Mouse (Mus musculus) T-helper 17 cell (primary cell): ENCODE results near the gene Sbf2.

ENCODE experiments used
- in situ Hi-C, 2 experiments: fragments of 300-600 bp; cut with MboI, MseI; formaldehyde crosslinking; loops; 1 replicate in 1 of 2; 2 replicates in 1 of 2; pipeline ENCODE4 v1.15.1; 2025; ENCODE audit warnings: high pct_unique_total_duplicates in 2 of 2

Sbf2 gene

DNA sequence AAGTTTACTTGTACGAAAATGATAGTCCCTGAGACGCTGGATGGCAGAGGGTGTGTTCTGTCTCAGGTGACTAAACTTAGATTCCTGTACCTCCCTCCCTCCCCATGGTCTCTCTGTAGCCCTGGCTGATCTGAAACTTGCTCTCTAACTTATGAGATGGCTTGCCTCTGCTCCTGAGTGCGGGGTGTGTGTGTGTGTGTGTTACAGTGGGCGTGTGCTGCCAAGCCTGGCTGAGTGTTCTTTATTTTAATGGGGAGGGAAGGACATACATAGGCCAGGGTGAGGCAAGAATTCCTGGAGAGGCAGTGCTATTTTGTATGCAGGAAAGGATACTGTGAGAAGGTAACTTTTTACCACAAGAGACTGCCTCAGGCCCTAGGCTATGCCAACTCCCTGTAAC, 297.3 kb downstream of the Sbf2 start:
- in situ Hi-C loops = no loop called here

DNA sequence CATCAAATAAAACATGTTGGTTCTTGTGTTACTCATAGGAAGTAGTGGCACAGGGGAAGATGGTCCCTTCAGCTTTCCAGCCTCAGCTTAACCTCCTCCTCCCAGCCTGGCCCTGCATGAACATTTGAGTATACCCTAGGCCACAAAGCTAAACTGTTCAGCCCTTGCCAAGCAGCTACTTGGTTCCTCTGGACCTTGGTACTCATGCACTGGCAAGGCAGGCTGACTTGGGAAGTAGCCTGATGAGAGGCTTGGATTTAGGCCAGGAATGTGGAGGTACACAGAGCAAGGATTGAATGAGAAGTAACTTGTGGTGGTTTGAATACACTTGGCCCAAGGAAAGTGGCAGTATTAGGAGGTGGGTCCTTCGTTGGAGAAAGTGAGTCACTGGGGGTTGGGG, 299.4 kb downstream of the Sbf2 start:
- in situ Hi-C loops = no loop called here

DNA sequence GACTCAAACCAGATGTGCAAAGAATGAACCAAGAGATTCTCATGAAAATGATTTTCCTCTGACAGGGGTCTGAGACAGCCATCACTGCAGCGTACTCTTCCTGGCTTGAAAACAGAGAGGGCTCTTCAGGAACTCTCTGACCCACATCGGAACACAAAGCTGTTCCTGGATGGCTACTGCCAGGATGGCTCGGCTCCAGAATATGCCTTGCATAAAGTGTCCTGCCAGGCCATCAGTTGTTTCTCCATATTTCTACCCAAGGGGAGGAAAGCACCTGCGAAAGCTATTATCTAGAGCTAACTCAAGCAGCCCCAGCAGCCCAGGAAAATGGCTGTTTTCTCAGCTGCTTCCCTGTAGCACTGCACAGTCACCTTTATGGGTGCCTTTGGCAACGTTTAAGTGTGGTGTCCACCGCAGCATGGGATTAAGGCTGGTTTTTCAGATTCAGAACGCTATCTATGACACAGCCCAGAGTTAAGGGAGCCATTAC, 300.3 kb downstream of the Sbf2 start:
- in situ Hi-C loops = no loop called here

DNA sequence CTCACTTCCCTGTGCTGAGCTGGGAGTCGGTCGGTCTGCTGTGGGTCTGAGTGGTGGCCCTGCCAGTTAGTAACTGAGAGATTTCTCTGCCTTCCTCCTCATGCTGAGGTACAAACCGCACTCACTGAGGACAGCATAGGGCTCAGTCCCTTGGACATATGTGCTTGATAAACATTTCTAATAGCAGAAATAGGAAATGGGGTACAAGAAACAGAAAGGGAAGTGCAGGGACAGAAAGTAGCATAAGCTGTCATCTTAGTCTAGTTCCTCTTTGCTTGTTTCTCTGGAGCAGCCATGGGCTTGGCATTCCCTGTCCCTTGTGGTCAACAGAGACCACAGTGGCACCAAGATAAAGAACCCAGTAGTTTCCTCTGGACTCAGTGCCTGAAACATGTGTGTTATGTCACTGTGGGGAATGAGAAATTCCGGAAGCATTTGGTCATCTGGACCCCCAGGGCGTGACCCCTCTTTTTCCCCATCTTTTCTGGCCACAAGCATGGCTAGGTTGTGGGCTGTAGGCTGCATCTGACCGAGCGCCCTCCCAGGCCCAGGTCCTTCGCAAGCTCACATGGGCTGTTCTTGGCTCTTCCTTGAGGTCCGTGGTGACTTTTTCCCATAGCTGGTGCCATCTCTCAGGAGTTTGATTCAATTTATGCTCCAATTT, 301.2 kb downstream of the Sbf2 start:
- in situ Hi-C loops = no loop called here

DNA sequence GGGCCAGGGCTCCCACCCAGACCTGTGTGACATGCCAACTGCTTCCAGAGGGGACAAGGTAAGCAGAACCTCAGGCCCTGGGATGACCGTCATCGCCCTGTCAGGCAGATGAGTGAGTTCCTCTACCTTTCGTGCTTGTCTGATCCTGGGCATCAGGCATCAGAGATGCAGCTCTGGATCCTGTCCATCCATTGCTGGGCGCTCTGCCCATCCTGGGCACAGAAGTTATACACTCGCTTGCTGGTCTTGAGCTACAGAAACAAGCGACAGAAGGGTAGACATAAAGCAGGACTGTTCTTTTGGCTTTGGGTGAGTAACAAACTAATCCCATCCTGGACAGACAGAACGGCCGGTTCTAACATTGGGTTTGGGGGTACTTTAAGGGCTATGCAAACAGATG, 305.5 kb downstream of the Sbf2 start:
- in situ Hi-C loops = no loop called here

DNA sequence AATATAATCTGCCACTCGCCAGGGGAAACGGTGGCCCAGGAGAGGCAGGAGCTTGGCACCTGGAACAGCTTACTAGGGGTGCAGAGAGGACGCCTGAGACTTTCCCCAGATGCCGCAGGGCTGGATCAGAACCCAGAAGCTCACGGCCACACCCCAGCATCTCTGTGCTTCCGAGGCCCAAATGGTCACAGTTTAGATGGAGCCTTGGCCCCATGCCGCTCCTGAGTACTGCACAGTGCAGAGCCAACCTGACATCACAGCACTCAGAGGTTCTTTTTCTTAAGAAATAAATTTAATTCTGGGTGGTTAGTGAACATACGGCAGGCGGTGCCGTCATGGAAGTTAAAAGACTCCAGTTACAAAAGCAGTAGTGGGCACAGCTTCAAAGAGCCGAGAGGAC, 307.0 kb downstream of the Sbf2 start:
- in situ Hi-C loops = no loop called here

DNA sequence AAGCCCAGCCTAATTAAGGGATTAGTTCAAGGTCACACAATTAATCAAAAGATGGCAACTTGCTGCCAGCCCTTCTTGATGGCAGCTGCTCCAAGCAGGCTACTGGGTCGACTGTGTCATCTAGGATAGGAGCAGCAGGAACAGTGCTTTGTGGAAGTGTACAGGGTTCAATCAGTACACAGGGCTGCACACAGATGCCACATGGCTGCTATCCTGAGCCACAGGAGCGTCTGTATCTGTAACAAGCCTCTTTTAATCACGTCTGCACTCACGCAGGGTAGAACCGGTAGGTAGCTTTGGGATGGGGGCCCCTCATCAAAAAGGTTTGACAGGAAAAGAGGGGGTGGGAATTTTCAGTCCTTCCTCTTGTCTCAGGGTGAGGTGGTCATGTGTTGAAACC, 308.4 kb downstream of the Sbf2 start:
- in situ Hi-C loops = no loop called here

DNA sequence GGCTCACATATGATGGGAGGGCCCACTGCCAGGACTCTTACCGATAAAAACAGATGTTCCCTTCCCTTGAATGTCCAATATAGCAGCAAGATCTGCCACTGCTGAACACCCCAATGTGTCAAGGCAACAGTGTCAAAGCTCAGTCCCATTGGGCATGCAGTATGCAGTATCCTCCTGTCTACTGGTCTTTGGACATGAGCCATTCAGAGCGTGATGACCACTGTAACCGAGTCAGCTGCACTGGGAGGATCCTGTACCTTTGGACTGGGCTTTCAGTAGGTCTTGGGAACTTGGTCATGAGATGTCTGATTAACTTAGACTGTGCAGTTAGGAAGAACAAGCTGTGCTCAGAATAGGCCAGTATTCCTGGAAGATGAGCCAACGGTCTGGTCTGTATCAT, 309.2 kb downstream of the Sbf2 start:
- in situ Hi-C loops = no loop called here

DNA sequence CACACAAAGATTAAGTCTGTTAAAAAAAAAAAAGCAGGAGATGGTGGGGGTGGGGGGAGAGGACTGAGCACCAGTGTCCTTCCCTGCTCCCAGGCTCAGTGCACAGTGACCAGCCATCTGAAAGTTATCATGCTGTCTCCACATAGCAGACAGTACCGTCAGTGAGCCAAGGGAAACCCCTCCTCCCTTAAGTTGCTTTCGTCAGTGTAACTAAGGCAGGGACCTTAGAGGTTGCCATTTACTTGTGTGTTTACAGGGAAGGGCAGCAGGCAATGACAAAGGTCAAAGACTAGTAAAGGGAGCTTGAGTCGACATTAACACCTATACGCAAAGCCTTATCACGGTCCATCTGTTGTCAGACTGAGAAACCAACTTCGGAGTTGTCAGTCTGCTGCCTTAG, 311.8 kb downstream of the Sbf2 start:
- in situ Hi-C loops = no loop called here

DNA sequence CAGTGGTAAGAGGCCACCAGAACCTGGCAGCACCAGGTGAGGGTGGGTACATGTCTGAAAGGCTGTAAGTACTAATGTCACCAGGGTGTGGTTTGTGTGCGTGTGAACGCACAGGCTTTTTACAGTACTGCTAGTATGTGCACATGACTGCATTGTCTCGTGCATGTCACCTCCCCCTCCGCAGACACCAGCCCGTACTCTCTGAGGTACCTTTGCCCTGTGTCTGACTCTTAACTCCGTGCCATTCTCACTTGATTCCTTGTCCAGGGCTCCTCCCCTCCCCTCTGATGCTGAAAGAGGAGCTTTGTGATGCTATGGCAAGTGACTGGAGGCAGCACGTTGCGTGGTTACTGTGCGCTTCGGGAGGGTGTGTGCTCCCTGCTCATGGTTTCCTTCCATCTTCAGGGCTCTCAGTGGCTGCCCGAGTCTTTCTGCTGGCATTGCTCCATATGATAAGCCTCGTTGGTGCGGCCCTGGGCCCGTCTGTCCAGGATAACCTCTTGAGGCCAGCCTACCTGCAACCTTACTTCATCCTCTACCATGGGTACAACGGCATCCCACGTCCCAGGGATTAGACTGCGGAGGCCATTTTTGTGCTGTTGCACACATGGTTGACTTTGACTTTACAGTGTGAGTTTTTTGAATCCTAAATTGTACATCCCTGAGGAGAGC, 315.8 kb downstream of the Sbf2 start:
- in situ Hi-C loops = no loop called here

DNA sequence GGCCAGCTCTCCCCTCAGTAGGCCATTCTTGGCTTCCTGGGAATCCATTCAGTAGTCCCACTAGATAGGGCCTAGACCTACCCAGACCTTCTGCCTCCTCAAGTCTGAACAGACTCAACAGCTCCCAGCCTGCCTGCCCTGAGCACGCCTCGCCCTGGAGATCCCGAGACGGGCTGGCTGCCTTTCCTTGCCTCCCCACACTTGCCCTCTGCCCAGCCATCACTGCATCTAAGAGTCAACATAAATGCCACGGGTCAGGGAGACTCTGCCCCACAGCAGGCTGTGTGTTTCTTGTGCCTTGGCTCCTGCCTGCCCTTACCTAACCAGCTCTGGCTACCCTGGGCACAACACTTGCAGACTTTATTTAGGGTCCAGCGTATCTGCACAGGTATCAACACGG, 316.6 kb downstream of the Sbf2 start:
- in situ Hi-C loops = no loop called here

DNA sequence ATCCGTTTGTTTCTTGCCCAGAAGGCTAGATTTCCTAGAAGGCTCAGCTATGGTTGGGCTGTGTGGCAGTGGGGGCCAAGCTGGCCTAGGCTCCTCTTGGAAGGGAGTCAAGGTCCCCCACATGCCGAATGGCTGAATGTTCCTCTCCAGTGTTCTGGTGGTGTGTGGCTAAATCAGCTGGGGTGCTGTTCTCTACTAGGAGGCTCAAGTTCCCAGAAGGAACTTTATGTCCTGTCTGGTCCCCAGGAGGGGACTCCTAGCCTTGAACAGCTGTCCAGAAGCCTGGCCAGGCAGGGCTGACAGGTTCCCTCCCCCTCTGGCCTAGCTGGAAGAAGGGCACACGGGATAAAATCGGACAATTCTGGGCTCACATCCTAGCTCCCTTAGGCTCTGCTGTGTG, 317.1 kb downstream of the Sbf2 start:
- in situ Hi-C loops = no loop called here

DNA sequence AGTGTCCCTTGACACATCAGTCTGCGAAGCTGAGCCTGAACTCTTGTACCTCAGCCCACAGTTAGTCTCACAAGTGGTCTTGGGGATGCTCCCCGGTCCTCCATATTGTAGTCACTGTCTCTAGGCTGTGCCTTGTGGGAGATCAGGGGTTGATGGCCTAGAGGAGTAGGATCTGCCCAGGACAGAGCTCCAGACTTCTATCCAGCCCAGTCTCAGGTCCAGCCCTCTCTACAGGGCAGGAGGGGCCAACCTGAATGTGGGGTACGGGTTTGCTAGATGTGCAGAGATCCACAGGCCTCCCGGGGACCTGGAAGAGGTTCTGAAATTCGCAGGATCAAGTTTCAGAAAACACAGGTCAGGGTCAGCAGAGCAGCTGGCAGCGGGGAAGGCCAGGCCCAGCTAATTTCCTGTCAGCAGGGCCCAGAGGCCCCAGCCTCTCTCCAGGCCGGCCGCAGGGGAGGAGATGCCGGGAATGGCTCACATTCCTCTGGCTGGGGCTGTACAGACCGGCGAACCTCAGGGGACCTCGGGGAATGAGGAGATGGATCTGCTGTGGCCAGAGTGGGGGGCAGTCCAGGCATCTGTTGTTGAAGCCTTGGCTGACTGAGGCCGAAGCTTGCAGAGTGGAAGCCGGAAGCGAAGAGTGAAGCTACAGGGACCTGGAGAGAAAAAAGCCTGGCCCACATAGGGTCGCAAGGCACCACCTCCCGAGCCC, 317.7 kb downstream of the Sbf2 start:
- in situ Hi-C loops = no loop called here

DNA sequence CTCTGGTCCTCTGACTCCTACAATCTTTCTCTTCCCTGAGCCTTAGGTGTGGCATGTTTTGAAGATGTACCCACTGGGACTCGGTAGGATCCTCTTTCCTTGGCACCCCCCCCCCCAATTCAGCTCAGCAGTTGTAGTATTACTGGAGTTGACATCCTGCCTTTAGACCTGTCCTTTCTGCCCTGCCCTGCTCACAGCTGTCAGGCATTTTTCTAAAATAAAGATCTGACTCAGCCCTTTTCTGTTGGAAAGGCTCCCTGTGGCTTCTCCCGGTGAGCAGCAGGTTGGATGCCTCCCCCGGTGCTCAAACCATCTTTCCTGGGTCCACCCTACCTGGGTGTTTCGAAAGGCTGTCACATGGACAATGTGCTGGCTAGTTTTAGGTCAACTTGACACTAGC, 325.1 kb downstream of the Sbf2 start:
- in situ Hi-C loops = loop anchor here (5.0 kb wide), 2 partner anchors 143 to 338 kb away; partner anchors contain the start of gene Adm (in 2 of the 2)

DNA sequence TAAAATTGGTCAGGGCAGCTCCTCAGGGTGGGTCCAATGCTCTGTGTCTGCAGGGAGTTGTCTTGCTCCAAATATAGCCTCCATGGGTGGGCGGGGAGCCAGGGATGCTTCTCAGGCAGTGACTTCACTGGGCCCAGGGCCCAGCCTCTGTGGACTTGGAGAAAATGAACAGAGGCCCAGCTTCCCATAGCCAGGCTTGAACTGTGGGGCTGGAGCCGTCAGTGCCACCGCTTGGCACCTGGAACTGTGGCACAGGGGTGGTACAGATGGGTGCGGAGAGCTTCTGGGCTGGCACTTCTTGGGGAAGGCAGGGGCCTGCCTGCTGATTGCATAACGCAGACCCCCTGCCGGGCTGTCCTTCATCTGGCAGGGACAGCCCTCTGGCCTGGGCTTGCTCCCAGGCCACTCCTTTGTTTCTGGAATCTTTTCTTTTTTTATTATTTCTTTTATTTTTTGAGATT, 326.0 kb downstream of the Sbf2 start:
- in situ Hi-C loops = loop anchor here (5.0 kb wide), 2 partner anchors 144 to 339 kb away; partner anchors contain the start of gene Adm (in 2 of the 2)

DNA sequence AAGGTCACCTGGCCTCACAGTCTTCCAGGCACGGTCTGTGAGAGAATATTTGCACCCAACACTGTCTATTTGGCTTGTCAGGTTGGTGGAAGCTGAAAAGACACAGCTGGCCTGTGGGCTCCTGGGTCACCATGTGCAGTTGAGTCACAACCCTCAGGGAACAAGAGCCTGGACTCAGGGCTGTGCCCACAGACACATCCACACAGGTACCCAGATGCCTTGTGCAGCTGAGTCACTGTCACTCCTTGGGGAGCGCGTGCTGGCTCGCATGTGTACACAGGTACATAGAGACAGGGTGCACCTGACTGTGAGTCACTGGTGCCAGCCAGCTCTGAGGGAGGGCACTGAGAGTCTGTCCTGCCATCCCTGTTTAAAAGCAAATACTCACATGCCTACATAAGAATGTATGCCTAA, 326.5 kb downstream of the Sbf2 start:
- in situ Hi-C loops = loop anchor here (5.0 kb wide), 2 partner anchors 144 to 339 kb away; partner anchors contain the start of gene Adm (in 2 of the 2)

DNA sequence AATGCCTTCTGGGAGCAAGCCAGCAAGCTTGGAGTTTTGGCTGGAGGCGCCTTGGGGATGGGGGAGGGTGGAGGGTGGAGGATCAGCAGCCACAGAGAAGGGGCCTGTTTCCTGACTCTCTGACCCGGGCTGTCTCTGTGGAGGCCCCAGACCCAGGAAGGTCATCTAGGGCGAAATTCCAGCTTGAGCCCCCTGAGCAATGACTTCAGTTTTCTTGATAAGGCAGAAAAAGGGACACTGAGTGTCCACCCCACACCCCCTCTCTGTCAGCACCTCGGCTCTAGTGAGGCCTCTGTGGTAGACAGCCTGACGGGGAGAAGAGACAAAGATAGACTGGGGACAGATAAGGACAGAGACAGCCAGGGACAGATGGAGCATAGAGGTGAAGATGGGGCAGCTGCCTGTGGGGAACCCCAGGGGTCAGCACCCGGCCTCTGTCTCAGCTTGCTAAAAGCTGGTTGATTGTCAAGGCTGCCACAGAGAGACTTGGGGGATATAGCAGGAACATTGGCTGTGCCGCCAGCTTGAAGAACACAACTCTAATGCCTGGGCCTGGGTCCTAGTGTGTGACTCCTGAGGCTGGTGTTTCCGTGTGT, 327.1 kb downstream of the Sbf2 start:
- in situ Hi-C loops = loop anchor here (5.0 kb wide), 2 partner anchors 145 to 340 kb away; partner anchors contain the start of gene Adm (in 2 of the 2)

DNA sequence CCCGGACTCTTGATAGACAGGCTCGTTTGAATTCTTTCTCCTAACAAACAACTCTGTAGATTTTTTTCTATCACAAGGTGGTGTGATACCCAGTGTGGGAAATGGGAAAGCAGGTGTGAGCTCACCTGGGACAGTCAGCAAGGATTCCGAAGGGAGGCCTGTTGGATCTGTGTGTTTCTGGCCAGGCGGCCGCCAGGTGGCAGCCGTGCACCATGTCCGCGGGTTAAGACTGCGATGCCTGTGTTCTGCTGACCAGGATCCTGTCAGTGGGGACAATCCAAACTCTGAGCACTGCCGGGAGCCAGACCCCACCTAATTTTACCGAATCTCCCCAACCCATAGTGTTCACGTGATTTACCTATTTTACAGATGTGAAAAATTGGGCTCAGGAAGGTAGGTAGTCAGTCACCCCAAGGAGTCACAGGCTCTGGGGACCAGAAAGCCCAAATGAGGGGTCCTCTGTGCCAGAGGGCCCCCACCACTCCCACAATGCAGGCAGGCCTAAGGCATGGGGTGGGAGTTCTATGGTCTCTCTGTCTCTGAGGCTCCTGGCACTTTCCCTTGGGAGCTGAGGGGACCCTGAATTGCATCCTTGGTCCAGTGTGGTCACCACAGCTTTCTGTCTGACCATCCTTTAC, 327.8 kb downstream of the Sbf2 start:
- in situ Hi-C loops = loop anchor here (5.0 kb wide), 2 partner anchors 145 to 340 kb away; partner anchors contain the start of gene Adm (in 2 of the 2)

DNA sequence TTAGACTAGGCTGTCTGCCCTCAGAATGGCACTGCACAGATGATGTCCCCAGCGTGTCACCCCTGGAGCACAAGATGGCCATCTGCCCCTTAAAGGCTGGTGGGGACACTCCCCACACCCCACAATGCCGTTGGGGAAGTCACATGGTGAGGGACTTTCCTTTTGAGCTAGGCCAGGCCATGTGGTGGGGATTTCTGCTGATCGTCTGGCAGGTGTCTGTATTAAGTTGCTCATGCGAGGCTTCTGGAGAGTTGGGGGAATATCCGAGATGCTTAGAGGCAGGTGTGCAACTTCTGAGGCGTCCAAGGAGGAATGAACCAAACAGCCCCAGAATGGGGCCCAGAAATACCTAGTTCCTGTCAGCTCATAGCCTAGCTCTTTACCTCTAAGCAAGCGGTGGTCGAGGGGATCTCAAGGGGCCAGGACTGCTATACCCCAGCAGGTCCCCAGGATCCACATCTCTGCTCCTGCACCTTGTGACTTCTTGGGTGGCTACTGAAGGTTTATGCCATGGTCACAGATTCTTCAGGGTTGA, 328.5 kb downstream of the Sbf2 start:
- in situ Hi-C loops = loop anchor here (5.0 kb wide), 2 partner anchors 146 to 341 kb away; partner anchors contain the start of gene Adm (in 2 of the 2)

DNA sequence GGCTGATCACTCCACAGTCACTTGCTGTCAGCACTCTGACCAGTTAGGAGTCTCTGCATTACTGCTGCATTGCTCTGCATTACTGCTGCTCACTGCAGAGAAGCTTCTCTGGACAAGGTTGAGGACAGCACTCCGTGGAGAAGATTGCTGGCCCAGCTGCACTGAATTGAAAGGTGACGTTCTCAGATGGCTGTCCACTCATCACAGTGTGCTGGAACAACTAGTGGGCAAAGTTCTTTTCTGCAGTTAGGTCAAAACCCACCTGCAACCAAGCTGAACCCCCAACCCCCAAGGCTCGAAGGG, 328.9 kb downstream of the Sbf2 start:
- in situ Hi-C loops = loop anchor here (5.0 kb wide), 2 partner anchors 147 to 342 kb away; partner anchors contain the start of gene Adm (in 2 of the 2)
